Mouse (Mus musculus) forebrain, embryonic 12.5 days (tissue): Measurements from ENCODE around the gene Nlrp1a. TPM values are rescaled to one million over a fixed set of nuclear protein-coding genes. Genes with fewer than 3 reads are reported as not detected.

Experiments
- ATAC-seq: fragments of 200-750 bp; cut with Nextera tagmentation; 2 replicates; pipeline ENCODE4 v1.8.0; 2017; ENCODE audit warnings: moderate TSS enrichment; ENCODE audit not compliant: low FRiP score
- H3K27ac ChIP-seq: fragments of 300-500 bp; sonication (generic); 2 replicates; pipeline ENCODE4 v1.5.1; 2016; ENCODE audit warnings: mild to moderate bottlenecking
- H3K27me3 ChIP-seq: fragments of 300-500 bp; sonication (generic); 2 replicates; pipeline ENCODE4 v1.6.1; 2016; ENCODE audit warnings: mild to moderate bottlenecking
- H3K36me3 ChIP-seq: fragments of 300-500 bp; sonication (generic); replicated peaks from 2 replicates; pipeline ENCODE4 v1.6.1; 2016; ENCODE audit warnings: mild to moderate bottlenecking
- H3K4me1 ChIP-seq: fragments of 300-500 bp; sonication (generic); 2 replicates; pipeline ENCODE4 v1.6.1; 2016
- H3K4me2 ChIP-seq: fragments of 300-500 bp; sonication (generic); 2 replicates; pipeline ENCODE4 v1.6.1; 2016; ENCODE audit warnings: mild to moderate bottlenecking, moderate library complexity
- H3K4me3 ChIP-seq: fragments of 300-500 bp; sonication (generic); replicated peaks from 2 replicates; pipeline ENCODE4 v1.5.1; 2016; ENCODE audit warnings: mild to moderate bottlenecking
- H3K9ac ChIP-seq: fragments of 300-500 bp; sonication (generic); 2 replicates; pipeline ENCODE4 v1.6.1; 2016; ENCODE audit warnings: mild to moderate bottlenecking
- H3K9me3 ChIP-seq: fragments of 300-500 bp; sonication (generic); 2 replicates; pipeline ENCODE4 v1.6.1; 2016
- WGBS: fragments of 180-500 bp; shearing (Covaris S2); methylation state at CpG from one replicate; pipeline ENCODE4 v1.1.7; 2016; 5-methylcytosine and 5-hydroxymethylcytosine counted together
- polyA plus RNA-seq: library from polyadenylated mRNA; unstranded; fragments of >200 nt; fragmentation: Nextera tagmentation; extraction: Ambion mirVana; gene quantifications from 2 replicates; pipeline ENCODE4 v1.2.1, GENCODE M21; 2016

The Nlrp1a gene
- 0.09 TPM in 1 of 2 replicates, not detected in the other for polyA plus RNA-seq

DNA sequence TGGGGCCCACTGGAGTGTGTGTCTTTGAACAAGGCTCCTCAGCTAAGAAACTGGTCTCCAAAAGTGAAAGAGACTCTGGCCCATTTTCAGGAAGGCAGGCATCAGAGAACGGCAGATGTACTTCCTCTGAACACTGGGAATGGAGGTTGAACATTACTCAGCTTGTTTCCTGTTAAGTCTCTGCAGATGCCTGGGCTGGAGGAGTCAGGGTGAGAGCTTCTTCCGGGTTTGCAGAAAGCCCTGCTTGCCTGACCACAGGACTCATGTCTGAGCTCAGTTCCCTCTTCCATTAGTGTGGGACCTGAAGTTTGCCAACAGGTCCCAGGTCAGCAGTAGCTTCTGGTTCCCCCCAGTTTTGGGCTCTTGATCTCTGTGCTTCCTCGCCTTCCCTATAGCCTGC, at the start of gene Nlrp1a:
Gene Nlrp1a, minus strand, starts transcription at position 44 of the 400 bp plus-strand sequence.
- no peak for ATAC-seq

DNA sequence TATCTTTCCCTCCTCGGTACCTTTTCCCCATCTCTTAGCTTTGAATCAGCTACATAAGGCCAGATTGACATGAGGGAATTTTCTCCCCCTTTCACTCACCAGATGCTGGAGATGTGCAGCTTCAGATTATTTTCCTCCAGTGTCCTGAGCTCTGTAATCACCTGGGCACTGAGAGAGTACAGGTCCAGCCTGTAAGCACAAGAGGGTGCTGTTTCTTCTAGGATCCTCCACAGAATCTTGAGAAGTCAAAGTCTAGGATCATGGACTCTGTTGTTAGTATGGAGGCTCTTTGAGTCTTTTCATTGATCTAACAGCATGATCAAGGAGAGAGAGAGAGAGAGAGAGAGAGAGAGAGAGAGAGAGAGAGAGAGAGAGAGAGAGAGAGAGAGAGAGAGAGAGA, 25.1 kb upstream of the Nlrp1a start:
- no peak overlapping the region for H3K27ac ChIP-seq
- no peaks in the 10 kb centered on the region for H3K36me3 ChIP-seq
- WGBS = 73% methylated on average over 1 of the region's 1 CpGs
- no peaks in the 10 kb centered on the region for H3K27me3 ChIP-seq
- no peak overlapping the region for H3K9ac ChIP-seq
- H3K4me2 ChIP-seq = no peak overlapping the region
- H3K4me1 ChIP-seq = no peaks in the 10 kb centered on the region
- no peak overlapping the region for H3K4me3 ChIP-seq
- H3K9me3 ChIP-seq = no peaks in the 10 kb centered on the region
- no peak for ATAC-seq

More for the DNA sequence above, at the start of gene Nlrp1a:
- H3K4me3 ChIP-seq = no peak within 1 kb of the TSS
- WGBS = 78% methylated on average over 3 of the region's 3 CpGs
- H3K9ac ChIP-seq = no peak within 1 kb of the TSS
- no peak within 1 kb of the TSS for H3K4me2 ChIP-seq
- H3K36me3 ChIP-seq = no peaks in the 10 kb centered on the region
- no peaks in the 10 kb centered on the region for H3K9me3 ChIP-seq
- no peaks in the 10 kb centered on the region for H3K4me1 ChIP-seq
- no peak within 1 kb of the TSS for H3K27ac ChIP-seq
- H3K27me3 ChIP-seq = no peaks in the 10 kb centered on the region

DNA sequence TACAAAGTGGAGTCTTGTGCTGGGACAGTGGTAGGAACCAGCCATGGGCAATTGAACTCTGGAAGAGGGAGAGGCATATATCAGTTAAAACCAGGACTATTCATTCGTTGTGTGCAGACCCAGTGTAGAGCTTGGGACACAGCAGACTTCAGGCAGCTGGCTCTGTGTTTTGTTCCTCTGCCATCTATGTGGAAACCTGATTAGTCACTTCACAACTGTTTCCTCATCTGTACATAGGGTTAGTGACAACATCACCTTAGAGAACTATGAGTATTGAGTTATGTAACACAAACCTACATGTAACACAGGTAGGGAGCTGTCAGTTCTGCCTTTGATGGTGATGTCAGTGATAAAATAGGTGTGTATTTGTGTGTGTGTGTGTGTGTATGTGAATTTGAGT, 19.6 kb upstream of the Nlrp1a start:
- no peak for ATAC-seq
- no peak overlapping the region for H3K27ac ChIP-seq
- no peak overlapping the region for H3K4me3 ChIP-seq
- H3K4me1 ChIP-seq = no peaks in the 10 kb centered on the region
- no peaks in the 10 kb centered on the region for H3K9me3 ChIP-seq
- no peak overlapping the region for H3K9ac ChIP-seq
- WGBS = 63% methylated on average over 1 of the region's 1 CpGs
- no peaks in the 10 kb centered on the region for H3K36me3 ChIP-seq
- no peak overlapping the region for H3K4me2 ChIP-seq
- no peaks in the 10 kb centered on the region for H3K27me3 ChIP-seq

DNA sequence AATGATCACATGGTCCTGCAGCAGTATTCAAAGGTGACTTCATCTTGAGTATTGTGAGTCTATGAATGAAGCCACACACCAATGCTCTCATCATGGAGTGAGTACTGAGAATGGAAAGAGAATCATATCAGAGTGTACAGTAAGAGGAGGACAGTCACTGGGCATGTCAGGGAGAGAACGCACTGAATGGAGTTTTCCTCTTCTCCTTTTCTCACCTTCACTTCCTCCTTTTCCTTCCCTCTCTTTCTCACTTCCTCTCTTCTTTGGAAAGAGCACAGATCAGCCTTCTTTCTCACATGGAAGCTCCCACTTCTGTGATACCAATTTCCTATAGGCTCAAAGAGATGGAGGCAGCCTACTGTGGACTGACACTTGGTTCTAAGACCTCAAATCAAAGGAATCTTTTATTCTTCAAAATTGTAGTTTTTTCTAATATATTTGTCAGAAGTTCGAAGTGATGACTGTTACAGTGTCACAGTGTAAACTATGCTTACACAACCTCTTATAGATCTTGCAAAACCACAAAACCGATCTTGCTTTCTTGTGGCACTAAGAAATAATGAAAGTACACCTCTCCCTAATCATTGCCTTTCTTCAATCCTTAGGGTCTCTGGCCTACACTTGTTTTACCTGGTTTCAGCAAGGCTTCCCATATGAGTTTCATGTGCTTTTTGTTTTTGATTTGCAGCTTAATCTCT, 15.1 kb upstream of the Nlrp1a start:
- Histone ChIP-seq H3K4me1 (no peaks in the 10 kb centered on the region), H3K36me3 (no peaks in the 10 kb centered on the region), H3K4me2 (no peak overlapping the region), H3K27ac (no peak overlapping the region), H3K4me3 (no peak overlapping the region), H3K9me3 (no peaks in the 10 kb centered on the region), H3K27me3 (no peaks in the 10 kb centered on the region), H3K9ac (no peak overlapping the region)
- no peak for ATAC-seq
- 83% methylated on average over 3 of the region's 3 CpGs for WGBS

DNA sequence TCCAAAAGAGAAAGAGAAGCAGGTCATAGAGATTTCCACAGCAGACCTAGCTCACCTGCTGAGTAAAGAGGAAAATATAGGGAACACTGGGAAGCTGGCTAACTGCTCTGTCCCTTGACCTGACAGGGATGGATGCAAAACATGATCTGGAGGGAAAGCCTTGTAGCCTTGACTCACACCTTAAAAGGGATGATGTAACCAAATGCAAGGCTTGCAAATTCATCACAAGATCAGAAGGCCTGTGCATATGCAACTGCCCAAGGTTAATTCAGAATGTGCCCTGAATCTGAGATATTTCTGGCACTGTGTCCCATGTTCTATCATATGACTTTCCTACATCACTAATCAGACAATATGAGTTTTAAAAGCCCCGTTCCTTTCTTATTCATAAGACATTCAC, 10.8 kb upstream of the Nlrp1a start:
- no peaks in the 10 kb centered on the region for H3K36me3 ChIP-seq
- no peaks in the 10 kb centered on the region for H3K4me1 ChIP-seq
- H3K27me3 ChIP-seq = no peaks in the 10 kb centered on the region
- no peak overlapping the region for H3K4me2 ChIP-seq
- no peaks in the 10 kb centered on the region for H3K9me3 ChIP-seq
- no peak overlapping the region for H3K4me3 ChIP-seq
- 79% methylated on average over 1 of the region's 1 CpGs for WGBS
- ATAC-seq = no peak
- H3K9ac ChIP-seq = no peak overlapping the region
- H3K27ac ChIP-seq = no peak overlapping the region

DNA sequence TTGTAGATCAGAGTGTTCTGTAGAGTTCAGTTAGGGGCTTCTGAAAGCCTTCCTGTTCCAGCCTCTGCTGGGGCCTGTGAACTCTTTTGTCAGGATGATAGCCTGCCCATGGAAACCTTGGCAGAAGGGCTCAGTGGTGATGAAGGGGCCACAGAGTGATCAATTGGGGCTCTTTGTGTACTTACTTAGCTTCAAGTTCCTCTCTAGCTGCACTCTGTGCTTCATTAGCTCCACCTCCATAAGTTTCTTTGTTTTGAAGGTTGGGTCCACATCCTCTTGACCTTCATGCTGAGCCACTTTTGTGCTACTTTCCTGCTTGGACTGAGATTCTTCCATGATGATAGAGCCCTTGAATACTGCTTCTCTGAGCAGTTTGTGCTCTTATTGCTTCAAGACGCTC, 2.5 kb downstream of the Nlrp1a start:
- Histone ChIP-seq H3K4me3 (no peak overlapping the region), H3K9ac (no peak overlapping the region), H3K4me1 (no peaks in the 10 kb centered on the region), H3K27ac (no peak overlapping the region), H3K27me3 (no peaks in the 10 kb centered on the region), H3K9me3 (no peaks in the 10 kb centered on the region), H3K36me3 (no peaks in the 10 kb centered on the region), H3K4me2 (no peak overlapping the region)
- 75% methylated on average over 1 of the region's 1 CpGs for WGBS
- no peak for ATAC-seq

- no peaks in the 10 kb centered on the region for H3K36me3 ChIP-seq
- no peak overlapping the region for H3K27ac ChIP-seq
- no peak overlapping the region for H3K4me2 ChIP-seq
- WGBS = 73% methylated on average over 2 of the region's 2 CpGs
- no peak overlapping the region for H3K9ac ChIP-seq
- ATAC-seq = no peak
- no peaks in the 10 kb centered on the region for H3K9me3 ChIP-seq
- no peaks in the 10 kb centered on the region for H3K4me1 ChIP-seq
- H3K27me3 ChIP-seq = no peaks in the 10 kb centered on the region
- H3K4me3 ChIP-seq = no peak overlapping the region
Measured at GRCm38 (mm10) chr11:71107128-71107527, 37.4 kb downstream of the Nlrp1a start.

- Histone ChIP-seq H3K36me3 (no peaks in the 10 kb centered on the region), H3K9me3 (no peaks in the 10 kb centered on the region), H3K4me3 (no peak overlapping the region), H3K27ac (no peak overlapping the region), H3K9ac (no peak overlapping the region), H3K4me1 (no peaks in the 10 kb centered on the region), H3K4me2 (no peak overlapping the region), H3K27me3 (no peaks in the 10 kb centered on the region)
- ATAC-seq = no peak
Measured at GRCm38 (mm10) chr11:71106261-71107021, 38.1 kb downstream of the Nlrp1a start.

- H3K27me3 ChIP-seq = no peaks in the 10 kb centered on the region
- no peaks in the 10 kb centered on the region for H3K9me3 ChIP-seq
- H3K9ac ChIP-seq = no peak overlapping the region
- no peak overlapping the region for H3K4me3 ChIP-seq
- no peak overlapping the region for H3K4me2 ChIP-seq
- no peaks in the 10 kb centered on the region for H3K36me3 ChIP-seq
- H3K4me1 ChIP-seq = no peaks in the 10 kb centered on the region
- ATAC-seq = no peak
- no peak overlapping the region for H3K27ac ChIP-seq
Measured at GRCm38 (mm10) chr11:71103931-71104330, 40.6 kb downstream of the Nlrp1a start.

DNA sequence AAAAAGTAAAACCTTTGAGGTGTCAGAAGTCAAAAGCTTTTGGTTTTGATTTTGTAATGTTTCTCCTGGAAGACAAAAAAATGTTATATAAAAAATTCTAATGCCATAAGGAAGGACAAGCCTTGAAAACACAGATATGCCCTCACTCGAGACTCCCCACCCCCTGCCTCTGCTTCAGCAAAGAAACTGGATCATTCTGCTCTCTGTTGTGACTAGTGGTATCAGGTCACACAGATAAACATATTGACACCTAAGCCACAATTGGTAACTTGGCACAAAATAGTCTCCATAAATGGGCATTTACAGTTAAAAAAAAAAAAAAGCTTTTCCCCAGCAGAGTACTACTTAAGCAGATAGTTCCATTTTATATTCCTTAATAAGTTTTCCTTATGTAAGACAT, 68.2 kb downstream of the Nlrp1a start:
- H3K9ac ChIP-seq = no peak overlapping the region
- H3K4me1 ChIP-seq = no peaks in the 10 kb centered on the region
- WGBS = 84% methylated on average over 1 of the region's 1 CpGs
- H3K4me3 ChIP-seq = no peak overlapping the region
- ATAC-seq = no peak
- H3K36me3 ChIP-seq = no peaks in the 10 kb centered on the region
- peaks cover 15% of the 10 kb centered on the region for H3K9me3 ChIP-seq
- no peaks in the 10 kb centered on the region for H3K27me3 ChIP-seq
- no peak overlapping the region for H3K27ac ChIP-seq
- no peak overlapping the region for H3K4me2 ChIP-seq

DNA sequence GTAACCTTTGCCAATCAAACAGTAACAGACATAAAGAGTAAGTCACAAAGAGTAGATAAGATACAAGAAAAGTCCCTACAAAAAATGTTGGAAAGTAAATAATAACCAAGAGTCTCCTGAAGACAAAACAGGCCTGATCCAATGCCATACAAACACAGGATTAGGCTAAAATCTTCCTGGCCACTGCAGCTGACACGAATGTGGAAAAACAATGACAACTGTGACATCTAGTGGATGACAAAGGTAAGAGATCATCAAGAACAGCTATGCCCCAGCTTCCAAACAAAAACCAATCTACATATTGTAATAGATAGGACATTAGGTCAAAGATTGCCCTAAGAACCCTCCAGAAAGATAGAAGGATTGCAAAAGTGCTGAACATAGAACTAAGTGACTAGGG, 92.0 kb downstream of the Nlrp1a start:
- H3K36me3 ChIP-seq = no peaks in the 10 kb centered on the region
- H3K9me3 ChIP-seq = no peaks in the 10 kb centered on the region
- H3K4me3 ChIP-seq = no peak overlapping the region
- no peak overlapping the region for H3K9ac ChIP-seq
- H3K4me1 ChIP-seq = no peaks in the 10 kb centered on the region
- ATAC-seq = no peak
- H3K27me3 ChIP-seq = peaks cover 7% of the 10 kb centered on the region; the same call in 1 of the 2 replicates
- no peak overlapping the region for H3K4me2 ChIP-seq
- H3K27ac ChIP-seq = no peak overlapping the region
- WGBS = 0% methylated on average over 1 of the region's 1 CpGs
